Mouse (Mus musculus) embryo, embryonic 11 days (tissue): ENCODE measurements around the gene Hormad2.

Source experiments
- DNase-seq: peaks from one replicate; pipeline ENCODE4 v3.0.0-alpha.2; 2015

Hormad2 gene

GRCm38 (mm10) chr11:4336693-4337283, 104.1 kb downstream of the Hormad2 start:
- no peak for DNase-seq

- DNase-seq = no peak
Measured at GRCm38 (mm10) chr11:4335810-4336692, 104.9 kb downstream of the Hormad2 start.

- no peak for DNase-seq
Measured at GRCm38 (mm10) chr11:4332961-4333360, 107.9 kb downstream of the Hormad2 start.

- no peak for DNase-seq
Measured at GRCm38 (mm10) chr11:4328188-4328587, 112.7 kb downstream of the Hormad2 start.

GRCm38 (mm10) chr11:4323481-4323880, 117.4 kb downstream of the Hormad2 start:
- no peak for DNase-seq

- DNase-seq = no peak
Measured at GRCm38 (mm10) chr11:4322943-4323342, 118.0 kb downstream of the Hormad2 start.

GRCm38 (mm10) chr11:4320876-4321275, 120.0 kb downstream of the Hormad2 start:
- no peak for DNase-seq

GRCm38 (mm10) chr11:4319212-4319955, 121.5 kb downstream of the Hormad2 start:
- DNase-seq = no peak

- DNase-seq = no peak
Measured at GRCm38 (mm10) chr11:4318011-4318410, 122.9 kb downstream of the Hormad2 start.

- DNase-seq = no peak
Measured at GRCm38 (mm10) chr11:4317287-4317686, 123.6 kb downstream of the Hormad2 start.

- DNase-seq = no peak
Measured at GRCm38 (mm10) chr11:4312180-4312579, 128.7 kb downstream of the Hormad2 start.

GRCm38 (mm10) chr11:4310324-4310723, 130.6 kb downstream of the Hormad2 start:
- DNase-seq = no peak

GRCm38 (mm10) chr11:4309613-4310012, 131.3 kb downstream of the Hormad2 start:
- no peak for DNase-seq

- DNase-seq = peak; percentile 84
Measured at GRCm38 (mm10) chr11:4308514-4309450, 132.1 kb downstream of the Hormad2 start.

GRCm38 (mm10) chr11:4308060-4308513, 132.8 kb downstream of the Hormad2 start:
- peak; percentile 54 for DNase-seq

GRCm38 (mm10) chr11:4306086-4306485, 134.8 kb downstream of the Hormad2 start:
- no peak for DNase-seq

- DNase-seq = no peak
Measured at GRCm38 (mm10) chr11:4305090-4305489, 135.8 kb downstream of the Hormad2 start.

- no peak for DNase-seq
Measured at GRCm38 (mm10) chr11:4304203-4304602, 136.7 kb downstream of the Hormad2 start.

- no peak for DNase-seq
Measured at GRCm38 (mm10) chr11:4303033-4303432, 137.9 kb downstream of the Hormad2 start.

GRCm38 (mm10) chr11:4302363-4302913, 138.5 kb downstream of the Hormad2 start:
- DNase-seq = no peak

- no peak for DNase-seq
Measured at GRCm38 (mm10) chr11:4300683-4301082, 140.2 kb downstream of the Hormad2 start.
